10 mouse cellular contexts compared by ENCODE assay signal in the genomic region with DNA sequence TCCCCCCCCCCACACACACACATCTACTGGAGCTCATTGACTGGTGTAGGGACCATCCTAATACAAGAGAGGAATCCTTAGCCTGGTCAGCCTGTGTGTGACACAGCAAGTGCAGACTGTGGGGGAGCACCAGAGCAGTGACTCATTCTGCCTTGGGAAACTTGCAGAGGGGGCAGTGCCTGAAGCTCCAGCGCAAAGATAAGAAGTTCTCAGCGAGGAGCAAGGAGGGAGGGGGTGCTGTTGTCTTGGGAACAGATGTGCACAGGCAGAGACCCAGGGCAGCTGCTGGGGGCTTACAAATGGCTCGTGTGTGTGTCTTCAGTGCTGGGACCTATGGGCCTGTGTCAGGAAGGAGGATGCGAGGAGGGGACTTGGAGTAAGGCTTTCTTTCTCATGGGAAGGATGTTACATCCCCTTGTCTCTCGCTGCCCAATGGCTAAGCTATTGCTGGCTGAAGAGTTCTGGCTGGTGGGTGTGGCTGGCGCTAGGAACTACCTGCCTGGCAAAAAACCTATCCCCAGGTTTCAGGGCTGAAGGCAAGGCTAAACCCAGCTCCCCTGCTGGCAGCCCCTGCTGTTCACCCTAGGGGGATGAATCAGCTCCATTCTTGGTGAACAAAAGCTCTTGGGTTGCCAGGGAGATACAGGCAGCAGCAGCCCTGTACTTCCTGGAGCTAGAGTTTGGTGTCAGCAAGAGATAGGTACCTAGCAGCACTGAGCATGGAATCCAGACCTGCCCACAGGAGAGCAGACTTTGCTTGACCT.
DNase-seq lines count a peak whose midpoint lies in the region; ATAC-seq lines count a peak whose summit lies in the region.
"Had no signal": no experiment of that assay in that cellular context is flagged by ENCODE, and none has a peak within 500 bp of the region (broad histone marks: within the 10 kb centered on the region; RNA-seq: fewer than 3 reads in every experiment).

No protein-coding gene starts in this region.

- peak overlapping the region; percentile 10; the same call in 1 of the 2 replicates for H3K9ac ChIP-seq in forebrain, embryonic 14.5 days (ENCODE audit: low read length)
- H3K9ac ChIP-seq in forebrain, embryonic 15.5 days (replicated peaks), result no peak overlapping the region

- no peaks in the 10 kb centered on the region for H3K36me3 ChIP-seq in forebrain, embryonic 14.5 days (ENCODE audit: control insufficient read depth, insufficient read depth, low read length)
- no peaks in the 10 kb centered on the region for H3K36me3 ChIP-seq in forebrain, embryonic 15.5 days
- H3K36me3 ChIP-seq: hindbrain, embryonic 10.5 days had no signal

- no peak overlapping the region for H3K4me3 ChIP-seq in forebrain, embryonic 14.5 days (ENCODE audit: low read depth, low read length)
- H3K4me3 ChIP-seq in forebrain, embryonic 15.5 days, result no peak overlapping the region
- H3K4me3 ChIP-seq: hindbrain, embryonic 10.5 days had no signal

- no peak overlapping the region for H3K4me2 ChIP-seq in forebrain, embryonic 14.5 days (ENCODE audit: low read length)
- H3K4me2 ChIP-seq in forebrain, embryonic 15.5 days (replicated peaks), result no peak overlapping the region

- 13% methylated on average over 6 of the region's 6 CpGs for WGBS in forebrain, embryonic 14.5 days
- WGBS in forebrain, embryonic 15.5 days, result 9% methylated on average over 6 of the region's 6 CpGs

- peak; percentile 28 for DNase-seq in forebrain, embryonic 14.5 days (ENCODE audit: low spot score)
- peak; percentile 5 for DNase-seq in ovary, adult 18-20 months (ENCODE audit: low spot score)
- no peak for DNase-seq in ovary, postnatal 10 days (ENCODE audit: low spot score)
- peak; percentile 29 to 39 for DNase-seq in layer of hippocampus, postnatal 36 days
- no peak for DNase-seq in natural killer cell, adult 2 months (ENCODE audit: low spot score in 2 of 2)
- DNase-seq in spleen, postnatal 14 days (ENCODE audit: low spot score in 2 of 2), result no peak
- DNase-seq: lung, postnatal 4 days had no signal

- no peaks in the 10 kb centered on the region; the same call in 1 of the 2 replicates for H3K27me3 ChIP-seq in forebrain, embryonic 14.5 days (replicated peaks; ENCODE audit: control insufficient read depth, insufficient read depth, low read length)
- H3K27me3 ChIP-seq in forebrain, embryonic 15.5 days, result no peaks in the 10 kb centered on the region; the same call in 1 of the 2 replicates

- H3K9me3 ChIP-seq in forebrain, embryonic 14.5 days (replicated peaks; ENCODE audit: control insufficient read depth, low read length), result no peaks in the 10 kb centered on the region
- no peaks in the 10 kb centered on the region for H3K9me3 ChIP-seq in forebrain, embryonic 15.5 days
- H3K9me3 ChIP-seq: hindbrain, embryonic 10.5 days had no signal

- no peak; the same call in 1 of the 2 replicates for ATAC-seq in forebrain, embryonic 14.5 days
- ATAC-seq in forebrain, embryonic 15.5 days (replicated peaks), result no peak; the same call in 1 of the 2 replicates
- ATAC-seq in megakaryocyte, adult 5-6 weeks (ENCODE audit: poor library complexity, severe bottlenecking), result no peak

- peaks cover 13% of the 10 kb centered on the region for H3K4me1 ChIP-seq in forebrain, embryonic 14.5 days (ENCODE audit: control insufficient read depth, insufficient read depth, low read length)
- peaks cover 21% of the 10 kb centered on the region for H3K4me1 ChIP-seq in forebrain, embryonic 15.5 days

- H3K27ac ChIP-seq in forebrain, embryonic 14.5 days (ENCODE audit: low read depth, low read length), result no peak overlapping the region
- no peak overlapping the region for H3K27ac ChIP-seq in forebrain, embryonic 15.5 days (replicated peaks)
- H3K27ac ChIP-seq: hindbrain, embryonic 10.5 days had no signal

Comparison
In these comparisons a context has a peak if more than half of its experiments do, and no peak if none do; other contexts are left out.
1. DNase-seq: peak in forebrain, embryonic 14.5 days (single experiment), ovary, adult 18-20 months (single experiment) and layer of hippocampus, postnatal 36 days (2 of 2); none in ovary, postnatal 10 days (single experiment), natural killer cell, adult 2 months (0 of 2) and spleen, postnatal 14 days (0 of 2).